Mouse (Mus musculus): Measurements from ENCODE around the gene Sst. TPM values are rescaled to one million over a fixed set of nuclear protein-coding genes. Genes with fewer than 3 reads are reported as not detected.

Sst gene
- polyA plus RNA-seq, 1 experiment = not detected

DNA sequence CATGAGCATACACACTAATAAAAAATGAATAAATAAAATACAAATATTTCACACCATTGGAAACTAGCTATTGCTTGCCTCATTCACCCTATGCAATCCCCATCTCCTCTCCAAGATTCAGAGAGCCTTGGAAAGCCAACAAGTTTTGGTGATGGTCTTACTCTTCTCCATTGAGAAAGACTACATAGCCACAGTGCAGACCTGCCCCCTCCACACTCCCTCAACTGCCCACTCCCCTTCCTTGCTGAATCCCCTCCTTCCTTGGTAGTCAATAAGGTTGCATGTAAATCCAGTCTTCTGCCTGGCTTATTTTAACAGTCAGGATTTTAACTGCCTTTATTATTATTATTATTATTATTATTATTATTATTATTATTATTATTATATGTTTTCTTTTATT lies 41.6 kb downstream of the Sst start:
- Histone ChIP-seq H3K79me2 (ENCODE audit: control insufficient read depth, insufficient read depth) (no peaks in the 10 kb centered on the region), H3K4me2 (ENCODE audit: low read depth) (no peak overlapping the region), H3K4me3 (no peak overlapping the region), H3K36me3 (ENCODE audit: control insufficient read depth, insufficient read depth) (no peaks in the 10 kb centered on the region), H3ac (ENCODE audit: control insufficient read depth, insufficient read length) (no peak overlapping the region), H3K27me3 (ENCODE audit: control insufficient read depth, insufficient read depth, insufficient read length) (no peaks in the 10 kb centered on the region)
- no peak for TF ChIP-seq POLR2AphosphoS2 (IDR thresholded peaks at IDR 0.05; ENCODE audit: insufficient read length, low read depth)
- no peak for TF ChIP-seq MAX (IDR thresholded peaks at IDR 0.05; ENCODE audit: low read depth)
- no peak for TF ChIP-seq SRF (IDR thresholded peaks at IDR 0.05; ENCODE audit: control insufficient read depth, insufficient read length, low read depth)
- no peak for TF ChIP-seq USF1 (IDR thresholded peaks at IDR 0.05; ENCODE audit: low read depth)
- no peak for TF ChIP-seq CEBPB (IDR thresholded peaks at IDR 0.05; ENCODE audit: insufficient read depth, poor library complexity, severe bottlenecking)
- no peak for TF ChIP-seq MYOD1 (IDR thresholded peaks at IDR 0.05; ENCODE audit: control insufficient read depth in 1 of 3, insufficient read length in 2 of 3, low read depth in 2 of 3)
- TF ChIP-seq POLR2A (IDR thresholded peaks at IDR 0.05; ENCODE audit: insufficient read length, low read depth) = no peak
- no peak for TF ChIP-seq TCF12 (IDR thresholded peaks at IDR 0.05; ENCODE audit: insufficient read depth, poor library complexity, severe bottlenecking)
- TF ChIP-seq REST (IDR thresholded peaks at IDR 0.05; ENCODE audit: insufficient read depth, insufficient read length) = no peak
- TF ChIP-seq E2F4 (IDR thresholded peaks at IDR 0.05; ENCODE audit: insufficient read depth) = no peak
- TF ChIP-seq TCF3 (IDR thresholded peaks at IDR 0.05; ENCODE audit: insufficient read length, low read depth) = no peak
- TF ChIP-seq MYOG (IDR thresholded peaks at IDR 0.05; ENCODE audit: control insufficient read depth in 1 of 3, insufficient read depth in 1 of 3, insufficient read length in 2 of 3, low read depth in 2 of 3) = no peak

DNA sequence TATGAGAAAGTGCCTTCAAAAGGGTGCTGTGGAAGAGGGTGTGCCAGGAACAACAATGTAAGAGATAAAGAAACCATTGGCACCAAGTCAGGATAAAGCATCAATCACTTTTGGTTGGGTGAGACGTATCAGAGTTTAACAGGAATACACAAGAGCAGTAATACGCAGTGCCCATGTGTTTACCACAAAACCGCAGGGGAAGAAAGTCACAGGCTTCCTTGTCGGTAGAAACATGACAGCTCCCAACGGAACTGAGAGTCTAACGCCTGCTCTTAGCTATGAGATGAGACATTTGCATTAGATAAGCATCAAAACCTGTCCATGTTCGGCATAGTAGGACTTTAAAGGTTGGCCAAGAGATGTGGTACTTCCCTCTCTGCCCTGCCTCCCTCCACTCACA lies 46.1 kb downstream of the Sst start:
- no peak overlapping the region for H3ac ChIP-seq (ENCODE audit: control insufficient read depth, insufficient read length)
- TF ChIP-seq E2F4 (IDR thresholded peaks at IDR 0.05; ENCODE audit: insufficient read depth) = no peak
- TF ChIP-seq POLR2AphosphoS2 (IDR thresholded peaks at IDR 0.05; ENCODE audit: insufficient read length, low read depth) = no peak
- no peak for TF ChIP-seq POLR2A (IDR thresholded peaks at IDR 0.05; ENCODE audit: insufficient read length, low read depth)
- no peak for TF ChIP-seq REST (IDR thresholded peaks at IDR 0.05; ENCODE audit: insufficient read depth, insufficient read length)
- no peak for TF ChIP-seq TCF3 (IDR thresholded peaks at IDR 0.05; ENCODE audit: insufficient read length, low read depth)
- TF ChIP-seq TCF12 (IDR thresholded peaks at IDR 0.05; ENCODE audit: insufficient read depth, poor library complexity, severe bottlenecking) = no peak
- TF ChIP-seq SRF (IDR thresholded peaks at IDR 0.05; ENCODE audit: control insufficient read depth, insufficient read length, low read depth) = no peak
- H3K36me3 ChIP-seq (ENCODE audit: control insufficient read depth, insufficient read depth) = no peaks in the 10 kb centered on the region
- H3K27me3 ChIP-seq (ENCODE audit: control insufficient read depth, insufficient read depth, insufficient read length) = no peaks in the 10 kb centered on the region
- H3K79me2 ChIP-seq (ENCODE audit: control insufficient read depth, insufficient read depth) = no peaks in the 10 kb centered on the region
- H3K4me3 ChIP-seq = no peak overlapping the region
- no peak overlapping the region for H3K4me2 ChIP-seq (ENCODE audit: low read depth)

DNA sequence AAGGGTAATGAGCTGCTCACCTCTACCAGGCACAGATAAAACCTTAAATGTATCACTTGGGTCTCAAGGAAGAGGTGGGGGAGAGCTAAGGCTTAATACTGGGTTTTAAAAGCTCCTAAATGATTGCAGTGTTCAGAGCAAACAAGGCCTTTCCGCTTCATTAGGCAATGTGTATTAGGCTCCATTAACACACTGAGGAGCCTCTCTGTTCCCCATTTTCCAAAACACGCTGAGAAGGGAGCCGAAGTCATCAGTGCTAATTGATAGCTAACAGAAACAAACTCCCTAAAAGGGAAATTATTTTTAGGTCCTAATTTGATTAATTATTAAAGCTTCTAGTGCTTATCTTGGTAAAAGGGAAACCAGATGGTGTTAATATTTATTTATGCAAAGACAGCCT lies 48.1 kb downstream of the Sst start:
- no peak for TF ChIP-seq POLR2AphosphoS2 (IDR thresholded peaks at IDR 0.05; ENCODE audit: insufficient read length, low read depth)
- TF ChIP-seq POLR2A (IDR thresholded peaks at IDR 0.05; ENCODE audit: insufficient read length, low read depth) = no peak
- TF ChIP-seq MAX (IDR thresholded peaks at IDR 0.05; ENCODE audit: low read depth) = no peak
- no peak for TF ChIP-seq MYOG (IDR thresholded peaks at IDR 0.05; ENCODE audit: control insufficient read depth in 1 of 3, insufficient read depth in 1 of 3, insufficient read length in 2 of 3, low read depth in 2 of 3)

More for the DNA sequence above, 48.1 kb downstream of the Sst start:
- Histone ChIP-seq H3ac (ENCODE audit: control insufficient read depth, insufficient read length) (no peak overlapping the region), H3K79me2 (ENCODE audit: control insufficient read depth, insufficient read depth) (no peaks in the 10 kb centered on the region), H3K27me3 (ENCODE audit: control insufficient read depth, insufficient read depth, insufficient read length) (no peaks in the 10 kb centered on the region), H3K4me2 (ENCODE audit: low read depth) (no peak overlapping the region), H3K4me3 (no peak overlapping the region), H3K36me3 (ENCODE audit: control insufficient read depth, insufficient read depth) (no peaks in the 10 kb centered on the region)

Other genes with a start within 250 kb of the Sst start
- gene Rtp2, start 41.4 kb upstream of the Sst start, polyA plus RNA-seq (2012; fragmentation: generic; extraction: Trizol) = 0.01 TPM
- gene Gm37419, start 97.5 kb upstream of the Sst start, polyA plus RNA-seq (2012; fragmentation: generic; extraction: Trizol) = not detected
- gene Bcl6, start 97.9 kb upstream of the Sst start, polyA plus RNA-seq (2012; fragmentation: generic; extraction: Trizol) = 28.5 TPM